Mouse (Mus musculus) kidney, adult 8-10 months (tissue): ENCODE measurements at regions not wholly inside any gene's neighbourhood (a gene's known extent, or its start where the extent isn't known, plus 50 kb on each side); places are given as distances from the start of the nearest gene placed in this dataset.

ENCODE experiments used
- DNase-seq, 2 experiments: peaks; one replicate each; pipeline ENCODE4 v3.0.0; 2022

- DNase-seq = no peak
Measured at GRCm38 (mm10) chr15:6225227-6225626, 74.4 kb upstream of the Dab2 start.

DNA sequence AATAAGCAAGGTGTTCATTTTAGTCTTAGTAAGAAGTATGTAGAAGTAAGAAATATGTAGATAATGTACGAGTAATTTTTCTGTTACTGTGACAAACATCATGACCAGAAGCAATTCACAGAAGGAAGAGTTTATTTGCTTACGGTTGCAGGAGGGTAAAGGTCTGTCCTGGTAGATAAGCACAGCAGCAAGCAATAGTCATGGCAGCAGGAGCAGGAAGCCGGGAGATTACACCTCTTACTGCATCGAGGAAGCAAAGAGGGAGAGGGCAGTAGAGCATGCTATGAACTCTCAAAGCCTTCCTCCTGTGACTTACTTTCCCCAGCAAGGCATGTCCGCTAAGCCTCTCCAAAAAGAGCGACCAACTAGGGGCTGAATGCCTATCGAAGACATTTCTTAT is 69.0 kb upstream of the Dab2 start:
- no peak for DNase-seq

- DNase-seq = no peak
Measured at GRCm38 (mm10) chr15:6231308-6232103, 68.1 kb upstream of the Dab2 start.

- DNase-seq = no peak
Measured at GRCm38 (mm10) chr15:6233621-6234020, 66.0 kb upstream of the Dab2 start.

DNA sequence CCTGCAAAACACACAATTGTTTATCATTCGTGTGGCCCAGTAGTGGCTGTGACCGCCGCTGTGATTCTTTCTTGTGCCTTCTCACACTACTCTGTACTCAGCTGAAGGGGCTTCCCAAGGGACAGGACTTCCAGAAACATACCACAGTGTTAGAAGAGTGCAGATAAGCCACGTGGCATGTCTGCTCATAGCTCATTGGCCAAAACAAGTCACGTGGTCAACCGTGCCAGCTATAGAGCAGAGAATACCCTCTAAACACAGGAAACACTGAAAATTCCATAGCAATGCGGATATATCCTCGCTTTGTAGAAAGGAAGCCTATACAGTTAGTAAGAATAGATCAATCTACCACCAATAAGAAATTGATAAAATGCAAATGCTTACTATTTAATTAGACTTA is 63.0 kb upstream of the Dab2 start:
- DNase-seq = no peak

- DNase-seq = no peak
Measured at GRCm38 (mm10) chr15:6237726-6238125, 61.9 kb upstream of the Dab2 start.

- DNase-seq = peak; percentile 76 to 89
Measured at GRCm38 (mm10) chr15:6238133-6238532, 61.5 kb upstream of the Dab2 start.

GRCm38 (mm10) chr15:6238755-6239154 is 60.8 kb upstream of the Dab2 start:
- no peak for DNase-seq

DNA sequence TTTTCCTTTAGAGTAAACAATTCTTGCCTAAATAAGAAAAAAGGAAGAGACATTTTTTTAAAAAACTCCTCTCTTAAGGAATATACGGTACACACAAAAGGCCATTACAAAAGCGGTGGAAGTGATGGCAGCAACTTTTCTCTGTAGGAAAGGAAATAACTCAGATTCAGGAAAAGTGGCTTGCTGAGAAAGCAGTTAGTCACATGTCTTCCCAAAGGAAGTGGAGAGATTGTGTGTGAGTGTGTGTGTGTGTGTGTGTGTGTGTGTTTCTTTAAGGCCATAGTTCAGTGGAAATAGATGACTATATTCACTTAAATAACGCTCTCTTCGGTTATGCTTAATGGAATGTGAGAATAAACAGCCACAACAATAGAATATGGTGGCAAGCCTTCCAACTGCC is 57.5 kb upstream of the Dab2 start:
- DNase-seq = no peak

GRCm38 (mm10) chr15:6244401-6244800 is 55.2 kb upstream of the Dab2 start:
- peak; percentile 67 to 68 for DNase-seq

GRCm38 (mm10) chr15:6245950-6246894 is 53.4 kb upstream of the Dab2 start:
- no peak for DNase-seq

GRCm38 (mm10) chr15:6248470-6248869 is 51.1 kb upstream of the Dab2 start:
- no peak for DNase-seq
